Mouse (Mus musculus) B cell, adult 2 months (primary cell): ENCODE results near the gene Mrpl14.

Source experiments
- DNase-seq, 2 experiments: peaks; one replicate each; pipeline ENCODE4 v3.0.0; 2022

Gene Mrpl14

DNA sequence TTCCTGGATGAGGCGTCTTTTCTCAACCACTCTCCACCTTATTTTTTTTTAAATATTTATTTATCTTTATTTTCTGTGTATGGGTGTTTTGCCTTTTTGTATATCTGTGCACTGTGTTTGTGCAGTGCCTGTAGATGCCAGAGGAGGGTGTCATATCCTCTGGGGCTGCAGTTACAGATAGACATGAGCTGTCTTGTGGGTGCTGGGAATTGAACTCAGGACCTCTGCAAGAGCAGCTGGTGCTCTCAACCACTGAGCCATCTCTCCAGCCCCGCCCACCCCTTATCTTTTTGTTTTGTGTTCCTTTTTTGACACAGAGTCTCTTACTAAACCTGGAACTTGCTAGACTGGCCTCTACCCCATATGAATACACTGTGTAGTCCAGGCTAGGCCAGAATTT lies 41.4 kb downstream of the Mrpl14 start:
- DNase-seq: no peak

DNA sequence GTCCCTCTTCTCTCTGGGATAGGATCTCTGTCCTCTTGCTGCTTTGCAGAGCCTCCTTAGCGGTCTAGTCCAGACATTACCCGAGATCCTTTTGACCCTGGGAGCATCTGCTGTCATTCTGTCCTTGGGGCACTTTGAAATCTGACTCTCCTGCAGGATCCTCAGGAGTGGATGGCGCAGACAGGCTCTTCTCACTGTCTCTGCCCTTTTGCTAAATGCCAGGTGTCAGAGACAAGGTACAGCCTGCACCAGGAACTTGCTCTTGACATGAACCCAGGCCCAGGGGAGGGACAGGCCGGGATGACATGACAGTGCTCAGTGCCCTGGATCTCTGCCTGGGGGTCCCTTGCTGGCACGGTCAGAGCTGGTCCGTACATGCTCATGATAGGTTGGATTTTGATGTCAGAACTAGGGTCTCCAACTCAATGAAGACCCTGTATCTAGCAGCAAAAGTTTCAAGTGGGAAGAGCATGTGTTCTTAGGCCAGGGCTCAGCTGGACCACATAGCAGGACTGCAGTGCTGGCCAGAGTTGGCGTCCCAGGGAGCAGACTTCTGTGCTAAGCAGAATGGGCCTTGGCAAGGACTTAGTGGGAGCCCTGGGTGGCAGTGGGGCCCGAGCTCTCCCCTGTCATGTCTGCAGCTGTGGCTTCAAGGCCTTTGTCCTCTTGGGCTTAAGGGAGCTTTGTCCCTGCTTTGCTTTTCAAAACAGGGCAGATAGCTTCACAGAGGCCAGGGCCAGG lies 42.0 kb downstream of the Mrpl14 start:
- DNase-seq: no peak

DNA sequence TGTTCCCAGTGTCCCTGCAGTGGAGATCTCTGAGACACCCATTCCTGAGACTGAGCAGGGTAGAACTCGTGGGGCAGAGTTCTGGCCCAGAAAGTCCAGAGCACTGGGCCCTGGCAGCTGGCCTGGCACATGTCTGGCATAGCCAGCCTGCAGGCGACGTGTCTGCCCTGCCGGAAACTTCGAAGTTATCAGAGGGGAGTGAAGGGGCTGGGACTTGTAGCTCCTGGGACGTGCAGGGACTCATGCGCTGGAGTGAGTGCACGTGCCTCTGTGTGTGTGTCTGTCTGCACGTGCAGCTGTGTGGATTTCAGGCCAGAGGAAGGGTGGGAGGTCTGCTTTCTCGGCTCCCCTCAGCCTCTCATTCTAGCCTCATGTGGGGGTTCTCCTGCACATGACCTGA lies 43.3 kb downstream of the Mrpl14 start:
- DNase-seq: no peak

DNA sequence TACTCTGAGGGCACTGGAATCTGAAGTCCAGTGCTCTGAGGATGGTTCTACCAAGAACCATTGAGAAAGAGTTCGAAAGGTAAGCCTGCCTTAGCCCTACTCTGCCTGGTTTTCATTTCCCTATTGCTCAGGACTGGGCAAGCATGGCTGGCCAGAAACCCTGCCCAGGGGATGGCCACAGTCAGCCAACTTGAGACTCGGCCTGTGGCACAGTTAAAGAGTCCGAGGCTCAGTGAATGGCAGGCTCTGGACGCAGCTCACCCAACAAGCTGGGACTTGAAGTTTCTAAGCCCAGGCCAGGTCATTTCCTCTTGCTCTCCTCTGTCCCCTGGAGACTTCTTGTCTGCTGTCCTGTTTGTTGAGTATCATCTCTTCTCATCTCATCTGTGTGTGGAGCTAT lies 44.6 kb downstream of the Mrpl14 start:
- no peak for DNase-seq

DNA sequence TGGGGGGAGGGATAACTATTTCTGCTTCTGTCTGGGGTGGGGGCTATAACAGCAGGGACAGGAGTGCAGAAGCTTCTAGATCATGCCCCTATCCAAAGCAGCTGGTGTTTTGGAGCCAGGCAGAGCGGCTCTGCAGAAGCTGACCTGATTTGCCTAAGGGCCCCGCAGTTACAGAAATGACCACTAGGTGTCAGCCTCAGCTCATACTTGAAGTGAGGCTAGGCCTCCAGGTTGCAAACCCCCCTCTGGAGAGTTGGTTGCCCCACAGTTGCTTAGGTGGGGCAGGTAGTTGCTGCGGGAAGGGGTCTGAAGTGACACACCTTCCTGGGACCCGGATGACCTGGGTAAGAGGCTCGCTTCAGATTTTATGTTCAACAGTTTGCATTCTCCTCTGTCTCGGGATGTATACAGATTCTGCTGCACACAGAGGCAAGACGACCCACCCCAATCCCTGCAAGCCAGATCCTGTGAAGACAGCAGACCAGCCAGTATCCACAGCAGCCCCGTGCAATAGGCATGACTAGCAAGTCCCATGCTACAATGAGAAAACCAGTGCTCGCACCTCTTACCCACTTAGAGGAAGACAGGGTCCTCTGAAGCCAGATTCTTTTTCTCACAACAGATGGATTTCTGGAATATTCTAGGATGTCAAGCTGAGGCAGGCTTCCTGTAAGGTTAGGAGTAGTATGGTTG lies 45.2 kb downstream of the Mrpl14 start:
- peak; percentile 90 for DNase-seq

DNA sequence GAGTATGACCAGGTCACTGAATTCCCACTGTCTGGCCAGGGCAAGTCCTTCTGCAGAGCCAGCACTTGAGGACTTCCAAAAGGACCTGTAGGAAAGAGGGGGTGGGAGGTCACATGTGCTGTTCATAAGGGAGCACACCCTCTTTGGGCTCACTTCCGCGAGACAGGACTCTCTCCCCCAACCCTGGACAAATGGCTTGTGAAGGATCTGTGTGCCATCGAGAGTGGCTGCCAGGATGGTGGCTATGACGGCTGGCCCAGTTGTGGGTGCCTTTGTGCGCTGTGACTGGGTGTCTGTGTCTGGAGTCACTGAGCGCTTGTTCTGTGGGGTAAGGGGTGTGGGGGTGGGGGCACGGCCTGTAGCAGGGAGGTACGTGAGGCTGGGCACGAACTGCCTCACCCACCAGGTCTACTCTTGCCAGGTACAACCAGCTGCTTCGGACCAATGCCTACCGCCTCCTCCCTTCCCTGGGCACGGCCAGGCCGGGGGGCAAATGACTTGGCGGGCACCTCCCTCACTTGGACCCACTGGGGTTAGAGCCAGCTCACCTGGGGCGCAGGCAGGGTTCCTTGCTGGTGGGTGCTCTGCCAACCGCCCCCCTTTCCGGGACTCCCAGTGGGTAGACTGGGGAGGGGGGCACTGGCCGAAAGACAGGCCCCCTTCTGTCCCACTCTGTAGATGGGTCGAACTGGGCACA lies 47.1 kb downstream of the Mrpl14 start:
- no peak for DNase-seq

DNA sequence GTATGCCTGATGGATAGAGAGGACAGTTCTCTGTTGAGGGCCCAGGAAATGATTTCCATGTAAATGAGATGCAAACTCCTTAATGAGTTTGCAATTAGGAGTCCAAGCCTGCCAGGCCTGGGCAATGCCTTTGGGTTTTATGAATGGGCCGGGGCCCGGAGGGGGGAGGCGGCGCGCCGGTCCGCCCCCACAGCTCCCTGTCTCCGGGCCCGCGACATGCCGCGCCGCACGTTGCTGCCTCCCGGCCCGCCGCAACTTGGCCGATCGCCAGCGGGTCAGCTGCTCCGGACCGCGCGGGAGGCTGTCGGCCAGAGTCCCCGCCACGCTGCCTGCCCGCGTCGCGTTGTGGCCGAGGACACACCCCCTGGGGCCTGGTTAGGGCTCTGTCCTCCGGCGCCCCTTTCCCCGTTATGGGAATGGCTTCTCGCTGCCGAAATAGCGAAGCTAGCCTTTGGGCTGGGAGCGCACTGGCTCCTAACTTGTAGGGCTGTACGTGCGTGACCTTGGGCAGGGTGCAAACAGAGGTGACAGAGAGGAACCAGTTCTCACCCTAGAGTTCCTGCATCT lies 47.7 kb downstream of the Mrpl14 start, which contains the start of gene 1600014C23Rik:
Gene 1600014C23Rik, minus strand, starts transcription at position 110 of the 567 bp plus-strand sequence.
- DNase-seq: no peak

DNA sequence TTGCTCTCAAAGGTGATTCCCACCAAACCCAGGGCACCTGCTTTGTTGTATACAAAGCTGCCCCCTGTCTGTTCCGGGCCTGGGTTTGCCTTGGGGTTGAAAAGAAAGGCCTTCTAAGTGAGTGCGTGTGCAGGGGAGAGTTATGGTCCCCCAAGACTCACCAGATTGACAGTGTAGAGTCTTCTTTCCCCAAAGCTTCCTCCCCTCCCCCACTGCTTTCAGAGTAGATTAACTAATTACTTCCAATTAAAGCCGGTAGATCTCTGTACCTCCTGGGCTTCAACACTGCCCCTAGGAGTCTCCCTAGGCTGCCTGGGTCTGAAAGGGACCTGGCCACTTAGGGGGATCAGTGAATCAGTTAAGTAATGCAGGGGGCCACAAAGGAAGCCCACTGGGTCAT lies 48.2 kb downstream of the Mrpl14 start:
- no peak for DNase-seq

DNA sequence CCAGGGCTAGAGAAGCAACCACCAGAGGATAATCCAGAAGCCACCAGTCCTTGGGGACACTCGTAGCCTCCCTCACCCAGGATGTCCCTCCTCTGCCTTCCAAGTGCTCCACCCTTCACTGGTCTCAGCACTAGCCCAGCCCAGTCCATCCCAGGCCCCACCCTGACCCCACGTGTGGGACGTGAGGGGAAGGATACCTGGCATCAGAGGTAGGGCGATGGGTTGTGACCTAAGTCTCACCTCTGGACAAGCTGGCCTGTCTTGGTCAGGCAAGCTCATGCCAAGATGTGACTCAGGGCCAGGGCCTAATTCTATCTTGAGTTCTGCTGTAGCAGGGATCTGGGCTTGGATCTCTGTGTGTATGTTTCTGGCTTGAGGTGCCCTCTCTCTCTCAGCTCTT lies 48.8 kb downstream of the Mrpl14 start:
- DNase-seq: no peak

DNA sequence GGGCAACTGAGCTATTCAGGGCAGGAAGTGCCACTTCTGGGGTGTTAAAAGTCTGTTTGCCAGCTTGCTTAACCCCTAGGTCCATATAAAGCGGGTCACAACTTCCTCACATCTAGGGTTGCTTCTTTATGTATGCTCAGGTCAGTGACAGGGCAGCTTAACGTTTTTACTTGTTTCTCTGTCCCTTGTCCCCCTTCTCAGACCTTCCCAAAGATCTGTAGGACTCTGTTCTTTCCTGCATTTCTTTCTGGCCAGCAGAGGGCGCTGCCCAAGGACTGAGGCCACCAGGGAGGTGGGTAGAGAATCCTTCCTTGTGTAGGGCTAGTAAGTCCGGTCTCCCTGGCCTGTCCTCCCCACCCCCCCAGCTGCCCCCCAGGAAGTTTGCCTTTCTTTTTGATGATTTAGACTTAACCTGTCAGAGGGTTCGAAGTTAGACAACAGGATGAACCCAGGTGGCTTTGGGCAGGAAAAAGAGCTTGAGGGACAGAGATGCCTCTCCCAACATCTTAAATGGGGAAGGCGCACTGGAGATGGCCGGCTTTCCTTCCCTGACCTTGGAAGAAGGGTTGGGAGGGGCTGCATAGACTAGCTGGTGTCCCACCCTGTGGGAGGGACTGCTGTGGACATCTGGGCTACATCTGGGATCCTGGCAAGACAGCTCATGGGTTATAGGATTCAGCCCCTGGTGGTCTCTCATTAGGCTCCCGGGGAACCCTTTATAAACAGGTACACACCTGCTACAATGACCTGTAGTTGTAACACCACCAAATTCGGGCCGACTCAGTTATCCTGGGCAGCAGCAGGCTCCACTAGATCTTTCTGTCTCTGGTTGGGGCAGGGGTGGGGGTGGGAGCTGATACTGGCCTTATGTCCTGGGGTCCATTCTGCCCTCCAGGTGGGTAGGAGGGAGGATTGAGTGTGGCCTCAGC lies 49.5 kb downstream of the Mrpl14 start:
- peak; percentile 78 to 79 for DNase-seq

DNA sequence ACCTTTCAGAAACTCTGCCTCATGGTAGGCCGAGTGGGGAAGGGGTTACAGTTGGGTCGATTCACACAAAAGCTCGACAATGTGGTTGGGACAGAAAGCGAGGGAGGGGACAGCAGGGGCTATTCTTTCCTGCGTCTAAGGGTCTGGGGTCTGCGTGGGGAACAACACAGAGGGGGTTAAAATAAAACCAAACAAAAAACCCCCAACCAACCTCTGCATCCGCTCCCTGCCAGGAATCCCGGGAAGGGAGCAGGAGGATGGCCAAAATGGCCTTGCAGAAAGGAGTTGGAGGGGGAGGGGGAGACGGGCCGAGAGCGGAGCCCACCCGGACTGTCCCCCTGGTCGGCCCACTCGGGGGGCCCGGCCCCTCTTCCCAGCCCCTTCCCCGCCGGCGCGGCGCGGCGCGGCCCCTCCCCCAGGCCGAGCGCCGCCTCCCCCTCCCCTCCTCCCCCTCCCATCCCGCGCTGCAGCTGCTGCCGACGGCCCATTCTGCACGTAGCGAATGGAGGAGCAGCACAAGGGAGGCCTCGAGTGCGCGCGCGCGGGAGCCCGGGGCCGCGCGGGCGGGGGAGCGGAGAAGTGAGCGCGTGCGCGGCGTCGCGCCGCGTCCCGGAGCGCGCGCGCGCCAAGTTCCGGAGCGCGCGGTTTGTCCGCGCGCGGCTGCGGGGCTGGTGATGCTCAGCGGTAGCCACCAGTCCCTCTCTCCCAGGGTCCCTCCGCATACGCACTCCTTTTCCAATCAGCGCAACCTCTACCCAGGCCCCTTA lies 50.4 kb downstream of the Mrpl14 start:
- DNase-seq: peak; percentile 47 to 58

DNA sequence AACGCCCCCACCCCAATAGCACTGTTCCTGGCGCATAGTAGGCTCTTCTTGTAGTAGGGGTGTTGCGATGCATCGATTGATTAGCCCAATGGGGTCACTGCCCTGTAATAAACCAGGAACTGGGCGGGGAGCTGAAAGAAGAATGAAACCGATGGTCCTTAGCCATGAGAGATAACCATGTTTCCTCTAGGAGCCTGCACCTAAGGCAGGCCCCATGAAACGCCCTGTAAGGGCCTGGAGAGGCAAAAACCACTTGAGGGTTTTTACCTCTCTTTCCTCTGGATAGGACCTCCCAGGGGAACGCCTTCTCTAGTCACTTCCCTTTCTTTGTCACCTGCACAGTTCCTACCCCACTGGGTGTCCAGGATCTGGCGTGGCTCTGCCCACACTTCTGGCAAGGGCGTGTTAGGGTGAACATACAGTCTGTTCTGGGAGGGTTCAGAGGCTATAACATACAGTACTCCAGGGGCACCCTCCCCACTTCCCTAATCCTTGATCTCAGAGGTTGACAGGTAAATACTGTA lies 51.0 kb downstream of the Mrpl14 start:
- DNase-seq: peak; percentile 43 to 52

DNA sequence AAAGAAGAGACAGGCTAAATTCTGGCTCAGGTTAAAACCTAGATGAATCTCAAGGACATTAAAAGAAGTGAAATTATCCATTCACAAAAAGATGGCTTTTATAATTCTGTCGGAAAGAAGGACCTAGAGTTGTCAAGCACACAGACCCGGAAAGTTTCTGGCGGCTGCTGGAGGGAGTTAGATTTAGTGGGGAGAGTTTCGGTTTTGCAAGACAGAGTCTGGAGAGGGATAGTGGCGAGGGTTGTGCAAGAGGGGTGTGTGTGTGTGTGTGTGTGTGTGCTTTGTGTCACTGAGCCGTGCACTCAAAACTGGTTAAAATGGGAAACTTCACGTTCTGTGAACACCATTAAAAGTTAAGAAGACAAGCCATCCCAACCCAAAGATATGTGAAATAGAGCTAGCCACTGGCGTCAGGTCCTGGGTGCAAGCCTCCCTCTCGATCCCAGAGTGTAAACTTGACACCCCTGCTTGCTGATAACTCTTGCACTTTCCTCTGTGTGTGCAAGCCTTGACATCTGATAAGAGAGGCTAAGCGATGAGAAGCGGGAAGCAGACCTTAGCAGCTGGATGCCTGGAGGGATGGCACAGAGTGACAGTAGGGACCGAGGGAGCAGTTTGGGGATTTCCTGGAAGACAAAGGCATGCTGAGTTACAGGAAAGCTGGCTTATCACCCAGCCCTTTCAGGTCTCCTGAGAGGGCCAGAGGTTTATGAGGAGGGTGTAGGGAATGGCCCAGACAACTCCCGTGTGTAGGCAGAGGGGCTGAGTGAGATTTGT lies 56.4 kb downstream of the Mrpl14 start:
- DNase-seq: no peak

DNA sequence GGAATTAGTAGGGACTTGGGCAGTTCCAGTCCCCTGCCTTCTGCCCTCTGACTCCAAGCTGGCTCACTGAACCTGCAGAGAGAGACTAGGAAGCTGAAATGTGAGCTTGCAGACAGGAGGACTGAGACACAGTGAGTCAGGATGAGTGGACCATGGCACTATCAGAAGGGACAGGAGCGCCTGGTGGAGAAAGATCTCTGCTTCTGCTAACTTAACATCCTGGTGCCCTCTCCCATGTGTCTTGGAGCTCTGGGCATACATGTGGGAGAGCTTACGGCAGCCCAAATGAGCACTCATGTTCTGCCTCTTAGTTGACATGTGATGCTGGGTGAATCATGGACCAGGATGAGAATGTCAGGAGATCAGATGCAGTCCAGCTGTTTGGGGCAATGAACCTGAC lies 59.5 kb downstream of the Mrpl14 start:
- no peak for DNase-seq

DNA sequence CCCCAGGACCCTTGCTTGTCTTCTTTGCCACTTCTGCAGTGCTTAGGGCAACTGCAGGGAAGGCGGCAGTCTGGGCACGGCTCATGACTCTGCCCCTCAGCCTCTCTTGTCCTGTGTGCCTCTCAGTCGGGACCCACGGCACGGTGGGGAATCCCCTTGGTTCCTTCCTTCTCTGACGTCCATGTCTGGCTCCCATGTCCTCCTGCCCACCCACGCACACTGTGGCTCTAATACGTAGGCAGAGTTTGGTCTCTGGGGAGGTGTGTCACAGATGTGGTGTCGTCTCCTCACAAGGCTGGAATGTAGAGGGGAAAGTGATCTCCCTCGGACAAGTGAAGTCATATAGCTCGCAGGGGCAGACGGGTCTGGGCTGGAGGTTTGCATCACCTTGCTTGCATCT lies 60.6 kb downstream of the Mrpl14 start:
- peak; percentile 70 to 77 for DNase-seq

DNA sequence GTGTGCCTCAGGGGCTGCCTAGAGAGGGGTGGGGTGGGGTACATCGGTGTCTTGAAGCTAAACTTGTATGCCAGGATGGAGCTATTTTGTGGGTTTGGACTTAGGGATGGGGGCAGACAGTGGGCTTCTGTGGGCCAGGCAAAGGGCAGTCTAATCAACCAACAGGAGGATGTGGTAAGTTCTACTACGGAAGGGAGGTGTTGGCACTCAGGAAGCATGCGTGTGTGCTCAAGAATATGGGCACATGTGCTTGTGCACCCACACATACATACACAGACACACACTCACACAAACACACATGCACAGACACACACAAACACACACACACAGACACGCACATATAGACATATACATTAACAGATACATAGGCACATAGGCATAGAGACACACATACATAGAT lies 61.2 kb downstream of the Mrpl14 start:
- DNase-seq: no peak
